In genomic region chr4:137053810-137054209, GRCm38 (mm10) we compare ENCODE assay signal across 23 mouse cellular contexts. TPM values are rescaled to one million over a fixed set of nuclear protein-coding genes. Genes with fewer than 3 reads are reported as not detected.
DNase-seq lines count a peak whose midpoint lies in the region; ATAC-seq lines count a peak whose summit lies in the region.
"Had no signal": no experiment of that assay in that cellular context is flagged by ENCODE, and none has a peak within 500 bp of the region (broad histone marks: within the 10 kb centered on the region; RNA-seq: fewer than 3 reads in every experiment).

No protein-coding gene starts in this region.

- no peak overlapping the region for H3K9ac ChIP-seq in heart, embryonic 11.5 days (ENCODE audit: low read depth, low read length)
- no peak overlapping the region for H3K9ac ChIP-seq in heart, embryonic 13.5 days
- H3K9ac ChIP-seq: embryonic facial prominence, embryonic 12.5 days; hindbrain, embryonic 12.5 days; limb, embryonic 12.5 days; lung, embryonic 15.5 days had no signal

- no peak overlapping the region for H3K4me2 ChIP-seq in heart, embryonic 11.5 days
- peak overlapping the region; percentile 45 for H3K4me2 ChIP-seq in heart, embryonic 13.5 days
- H3K4me2 ChIP-seq: embryonic facial prominence, embryonic 12.5 days; hindbrain, embryonic 12.5 days; limb, embryonic 12.5 days; liver, embryonic 11.5 days; lung, embryonic 15.5 days; midbrain, embryonic 11.5 days had no signal

- H3K9me3 ChIP-seq in heart, embryonic 11.5 days (replicated peaks; ENCODE audit: control insufficient read depth, low read length), result 0 out of 2 replicates have a peak, but pooled peaks cover 5% of the 10 kb centered on the region
- H3K9me3 ChIP-seq in heart, embryonic 13.5 days, result no peaks in the 10 kb centered on the region; the same call in 1 of the 2 replicates
- H3K9me3 ChIP-seq: lung, embryonic 15.5 days had no signal

- no peak for ATAC-seq in heart, embryonic 11.5 days (replicated peaks; ENCODE audit: insufficient number of reproducible peaks, low FRiP score, low TSS enrichment)
- ATAC-seq in heart, embryonic 13.5 days (ENCODE audit: extremely low read depth, insufficient number of reproducible peaks, low FRiP score, low TSS enrichment), result no peak
- ATAC-seq: forebrain, embryonic 14.5 days; intestine, embryonic 16.5 days had no signal

- H3K36me3 ChIP-seq in heart, embryonic 11.5 days (ENCODE audit: control insufficient read depth, insufficient read depth, low read length), result no peaks in the 10 kb centered on the region
- no peaks in the 10 kb centered on the region for H3K36me3 ChIP-seq in heart, embryonic 13.5 days
- H3K36me3 ChIP-seq: embryonic facial prominence, embryonic 12.5 days; hindbrain, embryonic 12.5 days; limb, embryonic 12.5 days; lung, embryonic 15.5 days had no signal

- 0 out of 2 replicates have a peak, but pooled peaks cover 2% of the 10 kb centered on the region for H3K4me1 ChIP-seq in heart, embryonic 11.5 days (ENCODE audit: control insufficient read depth, insufficient read depth, low read length)
- H3K4me1 ChIP-seq in heart, embryonic 13.5 days, result peaks cover 12% of the 10 kb centered on the region
- H3K4me1 ChIP-seq: embryonic facial prominence, embryonic 12.5 days; hindbrain, embryonic 12.5 days; limb, embryonic 12.5 days; lung, embryonic 15.5 days had no signal

- intact Hi-C loops in heart, postnatal 10 days (cut with DNase I), result no loop called here

- H3K27ac ChIP-seq in heart, embryonic 11.5 days (ENCODE audit: low read depth, low read length), result peak overlapping the region; percentile 51
- peak overlapping the region; percentile 87 for H3K27ac ChIP-seq in heart, embryonic 13.5 days (replicated peaks)
- H3K27ac ChIP-seq: embryonic facial prominence, embryonic 12.5 days; hindbrain, embryonic 12.5 days; limb, embryonic 12.5 days; lung, embryonic 15.5 days had no signal

- H3K4me3 ChIP-seq in heart, embryonic 11.5 days (ENCODE audit: low read depth, low read length), result no peak overlapping the region
- no peak overlapping the region for H3K4me3 ChIP-seq in heart, embryonic 13.5 days
- H3K4me3 ChIP-seq: embryonic facial prominence, embryonic 12.5 days; hindbrain, embryonic 12.5 days; limb, embryonic 12.5 days; lung, embryonic 15.5 days had no signal

- DNase-seq in gastrocnemius, adult 18-20 months (ENCODE audit: low spot score), result peak; percentile 26
- no peak for DNase-seq in gastrocnemius, postnatal 10 days
- DNase-seq in heart, adult 9 months (ENCODE audit: low spot score in 2 of 2), result no peak
- DNase-seq in heart, postnatal 10 days, result peak; percentile 42 to 48
- DNase-seq in embryo, embryonic 10.5 days (ENCODE audit: low spot score), result no peak
- DNase-seq in cerebellum, adult 9-10 months, result no peak
- DNase-seq: adrenal gland, adult 8-10 months; cerebellum, adult 2 months; cerebellum, postnatal 25 days; kidney, adult 9 months; kidney, postnatal 14 days; layer of hippocampus, adult 9-11 months; lung, postnatal 36 days had no signal

- H3K27me3 ChIP-seq in heart, embryonic 11.5 days (ENCODE audit: control insufficient read depth, insufficient read depth, low read length), result peaks cover 13% of the 10 kb centered on the region
- peaks cover 85% of the 10 kb centered on the region for H3K27me3 ChIP-seq in heart, embryonic 13.5 days (replicated peaks)

- 48% methylated on average over 5 of the region's 5 CpGs for WGBS in heart, embryonic 11.5 days (ENCODE audit: insufficient replicate concordance)
- 30% methylated on average over 5 of the region's 5 CpGs for WGBS in heart, embryonic 13.5 days

RNA-seq across cellular contexts. Expression of gene Zbtb40, which starts 5.2 kb away (rescaled TPM):
- total RNA-seq in gastrocnemius, adult 18-20 months (2021), result 1 to 10 TPM; 7.9 to 8.1 TPM
- total RNA-seq in gastrocnemius, postnatal 10 days (2021), result 1 to 10 TPM; 3.5 to 5.0 TPM
- 3.5 and 3.7 TPM in 2 replicates for polyA plus RNA-seq in heart, embryonic 11.5 days (2014; fragmentation: Nextera tagmentation; extraction: Ambion mirVana)
- 2.4 and 3.1 TPM in 2 replicates for polyA plus RNA-seq in heart, embryonic 13.5 days (2015; fragmentation: Nextera tagmentation; extraction: Ambion mirVana)
- total RNA-seq in heart, postnatal 10 days (2021), result 1 to 10 TPM; 6.2 to 9.0 TPM

Comparison
In these comparisons a context has a peak if more than half of its experiments do, and no peak if none do; other contexts are left out.
1. DNase-seq: peak in gastrocnemius, adult 18-20 months (single experiment) and heart, postnatal 10 days (2 of 2); none in gastrocnemius, postnatal 10 days (single experiment), heart, adult 9 months (0 of 2), embryo, embryonic 10.5 days (single experiment) and cerebellum, adult 9-10 months (single experiment).